Mouse (Mus musculus) forebrain, embryonic 11.5 days (tissue): ENCODE data around the gene Gm9732. TPM values are rescaled to one million over a fixed set of nuclear protein-coding genes. Genes with fewer than 3 reads are reported as not detected.
"Not testable (repeated sequence)": the region's sequence is repeated elsewhere in the genome, so short reads cannot be mapped to it uniquely, and the experiment has no call there.

Source experiments
- ATAC-seq: fragments of 200-750 bp; cut with Nextera tagmentation; replicated peaks from 2 replicates; pipeline ENCODE4 v1.8.0; 2017; ENCODE audit warnings: moderate TSS enrichment; ENCODE audit not compliant: low FRiP score
- DNase-seq: peaks from one replicate; pipeline ENCODE4 v3.0.0-alpha.2; 2017; ENCODE audit warnings: low spot score
- H3K27ac ChIP-seq: fragments of 300-500 bp; sonication (generic); 2 replicates; pipeline ENCODE4 v1.5.1; 2014; ENCODE audit warnings: low read depth, low read length
- H3K27me3 ChIP-seq: fragments of 300-500 bp; sonication (generic); 2 replicates; pipeline ENCODE4 v1.6.1; 2014; ENCODE audit warnings: mild to moderate bottlenecking, low read length, mixed read lengths; ENCODE audit not compliant: control insufficient read depth, insufficient read depth
- H3K36me3 ChIP-seq: fragments of 300-500 bp; sonication (generic); 2 replicates; pipeline ENCODE4 v1.6.1; 2014; ENCODE audit warnings: mild to moderate bottlenecking, low read length, moderate library complexity, mixed read lengths; ENCODE audit not compliant: control insufficient read depth, insufficient read depth
- H3K4me1 ChIP-seq: fragments of 300-500 bp; sonication (generic); replicated peaks from 2 replicates; pipeline ENCODE4 v1.6.1; 2014; ENCODE audit warnings: low read length, mixed read lengths; ENCODE audit not compliant: control insufficient read depth, insufficient read depth
- H3K4me2 ChIP-seq: fragments of 300-500 bp; sonication (generic); 2 replicates; pipeline ENCODE4 v1.6.1; 2014; ENCODE audit warnings: low read depth, mild to moderate bottlenecking, low read length, moderate library complexity, mixed read lengths; ENCODE audit not compliant: severe bottlenecking
- H3K4me3 ChIP-seq: fragments of 300-500 bp; sonication (generic); 2 replicates; pipeline ENCODE4 v1.5.1; 2014; ENCODE audit warnings: low read depth, low read length
- H3K9ac ChIP-seq: fragments of 300-500 bp; sonication (generic); 2 replicates; pipeline ENCODE4 v1.6.1; 2014; ENCODE audit warnings: low read length
- H3K9me3 ChIP-seq: fragments of 300-500 bp; sonication (generic); 2 replicates; pipeline ENCODE4 v1.6.1; 2016; ENCODE audit warnings: low read length, mixed read lengths; ENCODE audit not compliant: control insufficient read depth
- WGBS: fragments of 180-500 bp; shearing (Covaris S2); extraction: QIAGEN DNeasy Blood & Tissue Kit; methylation state at CpG from one replicate; pipeline ENCODE4 v1.1.7; 2014; 5-methylcytosine and 5-hydroxymethylcytosine counted together
- polyA plus RNA-seq: library from polyadenylated mRNA; unstranded; fragments of >200 nt; fragmentation: Nextera tagmentation; extraction: Ambion mirVana; gene quantifications from 2 replicates; pipeline ENCODE4 v1.2.1, GENCODE M21; 2014

Gm9732 gene
- polyA plus RNA-seq, 1 experiment from 2014 or later, result not detected

DNA sequence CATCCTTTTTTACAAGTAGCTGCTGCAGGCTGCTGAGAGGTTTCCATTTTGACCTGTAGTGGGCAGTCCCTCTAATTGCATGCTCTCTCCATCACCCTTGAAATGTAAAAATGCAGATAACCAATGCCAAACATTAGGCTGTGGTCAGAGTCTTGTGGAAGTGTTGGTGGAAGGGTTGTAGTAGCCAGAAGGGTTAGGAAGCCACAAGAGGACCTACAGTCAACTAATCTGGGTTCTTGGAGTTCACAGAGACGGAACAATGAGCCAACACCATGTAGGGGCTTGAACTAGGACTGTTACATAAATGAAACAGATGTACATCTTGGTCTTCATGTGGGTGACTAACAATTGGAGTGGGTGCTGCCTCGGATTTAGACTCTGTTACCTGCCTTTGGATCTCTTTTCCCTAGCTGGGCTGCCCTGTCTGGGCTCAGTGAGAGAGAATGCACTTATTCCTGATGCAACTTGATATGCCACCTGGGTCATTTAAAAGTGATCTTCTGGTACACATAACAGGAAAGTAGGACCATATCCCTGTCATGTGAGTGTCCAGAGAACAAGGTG, 6.2 kb upstream of the Gm9732 start:
- H3K4me3 ChIP-seq, H3K9me3 ChIP-seq, H3K27ac ChIP-seq, H3K4me1 ChIP-seq, H3K4me2 ChIP-seq, DNase-seq, ATAC-seq, H3K9ac ChIP-seq, H3K27me3 ChIP-seq, H3K36me3 ChIP-seq: not testable (repeated sequence)
- 55% methylated on average over 2 of the region's 2 CpGs for WGBS

DNA sequence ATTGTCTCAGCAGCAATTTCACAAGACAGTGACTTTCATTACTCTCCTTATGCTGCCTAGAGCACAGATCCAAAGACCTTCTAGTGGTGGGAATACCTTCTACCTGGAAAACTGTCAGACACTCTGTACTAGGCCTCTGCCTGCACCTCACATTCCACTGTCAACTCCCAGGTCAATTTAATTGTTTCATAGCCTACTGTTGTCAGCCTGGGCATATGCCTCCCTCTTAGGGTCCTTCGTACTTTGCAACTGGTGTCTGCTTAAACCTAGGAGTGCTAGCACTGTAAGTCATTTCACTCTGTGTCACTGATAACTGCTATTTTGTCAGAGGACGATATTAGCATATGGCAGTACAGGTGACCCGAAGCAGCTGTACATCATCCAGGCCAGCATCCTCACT, 5.6 kb upstream of the Gm9732 start:
- H3K4me2 ChIP-seq, H3K4me3 ChIP-seq, H3K36me3 ChIP-seq, DNase-seq, H3K27ac ChIP-seq, H3K9me3 ChIP-seq, H3K4me1 ChIP-seq, H3K9ac ChIP-seq, ATAC-seq, H3K27me3 ChIP-seq: not testable (repeated sequence)
- 76% methylated on average over 3 of the region's 3 CpGs for WGBS

DNA sequence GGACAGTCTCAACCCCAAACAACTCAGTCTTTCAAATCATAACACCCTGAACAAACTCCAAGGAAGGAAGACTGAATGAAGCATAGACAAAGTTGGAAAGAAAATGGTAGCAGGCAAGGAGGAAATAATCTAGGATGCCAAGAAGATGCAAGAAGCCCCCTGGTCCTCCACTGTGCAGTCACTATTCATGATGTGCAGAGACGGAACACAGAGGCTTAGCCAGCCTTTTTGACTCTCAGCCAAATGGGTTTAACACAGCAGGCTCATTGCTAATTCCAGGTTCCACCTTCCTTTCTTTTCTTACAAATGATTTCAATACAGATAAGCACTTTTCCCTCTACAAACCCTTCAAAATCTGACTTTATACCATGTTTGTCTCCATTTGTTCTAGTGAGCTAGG, 1.7 kb upstream of the Gm9732 start:
- H3K4me3 ChIP-seq, H3K9ac ChIP-seq, ATAC-seq, H3K9me3 ChIP-seq, H3K27ac ChIP-seq, DNase-seq, H3K27me3 ChIP-seq, H3K36me3 ChIP-seq, H3K4me2 ChIP-seq, H3K4me1 ChIP-seq: not testable (repeated sequence)
- WGBS, result 70% methylated on average over 1 of the region's 1 CpGs

DNA sequence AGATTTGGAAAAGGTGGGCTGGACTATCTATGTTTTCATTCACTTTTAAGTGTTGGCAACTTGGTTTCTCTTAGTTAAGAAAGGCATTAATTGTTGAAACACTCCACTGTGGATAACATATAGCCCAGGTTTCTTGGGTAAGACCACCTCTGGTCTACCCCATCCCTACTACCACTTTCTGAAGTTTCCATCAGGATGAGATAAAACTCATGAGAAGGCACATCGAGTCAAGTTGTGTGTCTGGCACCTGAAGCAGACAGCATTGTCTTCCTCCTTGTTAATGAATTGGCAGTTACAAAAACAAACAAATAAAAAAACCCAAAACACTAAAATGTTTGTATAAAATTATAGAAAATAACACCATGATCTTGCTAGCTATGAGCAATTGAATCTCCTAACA, 916 bp downstream of the Gm9732 start:
- not testable (repeated sequence) for H3K4me3 ChIP-seq, H3K27me3 ChIP-seq, ATAC-seq, H3K27ac ChIP-seq, H3K9me3 ChIP-seq, DNase-seq, H3K4me1 ChIP-seq, H3K9ac ChIP-seq, H3K36me3 ChIP-seq, H3K4me2 ChIP-seq
- WGBS, result 85% methylated on average over 1 of the region's 1 CpGs

DNA sequence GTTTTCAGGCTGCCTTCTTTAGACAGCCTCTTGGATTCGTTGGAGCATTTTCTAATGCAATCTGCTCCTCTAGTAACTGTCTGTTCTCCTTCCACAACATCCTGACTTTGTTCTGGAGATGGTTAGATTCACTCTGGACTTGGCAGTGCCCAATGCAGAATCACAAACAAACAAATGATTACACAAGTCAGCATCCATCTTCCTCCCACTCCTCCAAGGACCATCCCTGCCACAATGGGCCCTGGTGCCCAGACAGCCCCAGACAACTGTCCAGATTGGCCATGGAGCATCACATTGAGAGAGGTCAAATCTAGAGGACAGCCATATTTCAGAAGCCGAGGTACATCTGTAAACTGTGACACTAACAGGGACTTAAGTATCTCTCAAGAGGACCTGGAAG, 2.6 kb downstream of the Gm9732 start:
- not testable (repeated sequence) for H3K36me3 ChIP-seq, H3K9me3 ChIP-seq, H3K4me2 ChIP-seq, H3K9ac ChIP-seq, ATAC-seq, H3K4me3 ChIP-seq, H3K27me3 ChIP-seq, DNase-seq, H3K27ac ChIP-seq, H3K4me1 ChIP-seq
- WGBS, result 62% methylated on average over 2 of the region's 2 CpGs

DNA sequence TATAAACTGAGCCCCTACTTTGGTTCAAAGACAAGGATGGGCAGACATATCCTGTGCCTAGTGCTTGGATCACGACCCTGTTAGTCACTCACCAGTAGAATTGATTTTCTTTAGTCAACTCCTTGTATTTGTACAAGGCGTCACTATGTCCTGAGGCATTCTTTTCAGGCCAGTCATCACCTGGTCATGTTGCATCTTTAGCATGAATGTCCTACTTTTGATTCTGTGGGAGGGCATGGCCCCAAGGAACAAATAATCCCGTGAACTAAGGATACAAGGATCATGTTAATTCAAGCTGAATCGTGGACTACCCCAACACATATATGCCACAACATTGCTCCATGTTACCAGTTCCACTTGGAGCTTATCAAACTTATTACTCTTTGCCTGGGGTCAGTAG, 3.3 kb downstream of the Gm9732 start:
- ATAC-seq, H3K9me3 ChIP-seq, H3K27ac ChIP-seq, H3K4me2 ChIP-seq, H3K27me3 ChIP-seq, DNase-seq, H3K4me1 ChIP-seq, H3K36me3 ChIP-seq, H3K9ac ChIP-seq, H3K4me3 ChIP-seq: not testable (repeated sequence)
- WGBS, result 75% methylated on average over 4 of the region's 4 CpGs

DNA sequence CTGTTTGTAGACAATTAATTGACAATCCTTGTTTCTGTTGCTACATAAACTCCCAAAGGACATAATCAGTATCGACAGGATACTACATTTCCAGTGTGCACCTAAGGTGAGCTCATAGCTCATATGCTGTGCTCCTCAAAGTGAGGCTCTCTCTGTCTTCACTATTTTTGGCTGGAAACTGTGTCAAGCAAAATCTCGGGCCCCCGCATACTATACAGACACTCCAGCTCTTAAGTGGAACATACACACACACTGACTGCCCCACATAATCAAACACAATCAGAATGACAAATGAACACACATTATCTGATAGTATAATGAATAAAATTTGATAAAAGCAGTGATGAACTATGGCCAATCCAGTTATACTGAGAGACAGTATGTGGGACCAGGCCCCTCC, 3.8 kb downstream of the Gm9732 start:
- 97% methylated on average over 3 of the region's 3 CpGs for WGBS
- ATAC-seq, DNase-seq, H3K36me3 ChIP-seq, H3K27ac ChIP-seq, H3K27me3 ChIP-seq, H3K9me3 ChIP-seq, H3K4me1 ChIP-seq, H3K4me3 ChIP-seq, H3K9ac ChIP-seq, H3K4me2 ChIP-seq: not testable (repeated sequence)

DNA sequence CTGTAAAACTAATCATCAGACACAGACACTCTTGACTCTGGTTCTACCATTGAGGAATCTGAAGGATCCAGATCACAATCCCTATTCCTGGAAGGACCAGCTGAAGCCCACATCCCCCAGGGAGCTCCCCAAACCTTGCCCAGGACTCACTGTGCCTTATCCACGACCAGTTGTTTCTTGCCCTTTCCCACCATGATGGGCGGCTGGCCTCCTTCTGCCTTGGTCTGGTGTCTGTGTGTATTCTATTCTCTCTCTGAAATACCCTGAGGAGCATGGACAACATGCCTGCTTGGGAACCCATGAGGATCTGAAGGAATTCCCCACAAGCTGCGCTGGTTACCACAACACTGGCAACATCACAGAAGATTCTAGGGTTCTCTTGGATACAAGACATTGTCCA, 18.7 kb downstream of the Gm9732 start, which contains the start of gene Gm8127:
Gene Gm8127 (minus strand): TSS at position 330 of the 400 bp plus-strand sequence.
- not testable (repeated sequence) for H3K27me3 ChIP-seq, H3K9ac ChIP-seq, ATAC-seq, H3K9me3 ChIP-seq, H3K4me1 ChIP-seq, H3K36me3 ChIP-seq, H3K4me2 ChIP-seq, H3K4me3 ChIP-seq, DNase-seq, H3K27ac ChIP-seq
- WGBS, result 77% methylated on average over 3 of the region's 3 CpGs

DNA sequence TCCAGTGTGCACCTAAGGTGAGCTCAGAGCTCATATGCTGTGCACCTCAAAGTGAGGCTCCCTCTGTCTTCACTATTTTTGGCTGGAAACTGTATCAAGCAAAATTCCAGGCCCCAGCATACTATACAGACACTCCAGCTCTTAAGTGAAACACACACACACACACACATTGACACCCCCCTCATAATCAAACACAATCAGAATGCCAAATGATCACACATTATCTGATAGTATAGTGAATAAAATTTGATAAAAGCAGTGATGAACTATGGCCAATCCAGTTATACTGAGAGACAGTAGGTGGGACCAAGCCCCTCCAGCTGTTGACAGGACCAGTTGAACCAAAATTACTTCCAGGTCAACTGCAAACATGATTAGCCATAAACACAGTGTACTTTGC, 44.7 kb downstream of the Gm9732 start:
- H3K9me3 ChIP-seq, DNase-seq, H3K27me3 ChIP-seq, H3K9ac ChIP-seq, ATAC-seq, H3K4me3 ChIP-seq, H3K4me1 ChIP-seq, H3K4me2 ChIP-seq, H3K27ac ChIP-seq, H3K36me3 ChIP-seq: not testable (repeated sequence)
